Mouse (Mus musculus) kidney, adult 2 months (tissue): Measurements from ENCODE around the gene Bcs1l. TPM values are rescaled to one million over a fixed set of nuclear protein-coding genes. Genes with fewer than 3 reads are reported as not detected.

Experiments
- DNase-seq: peaks from one replicate; pipeline ENCODE4 v3.0.0; 2021
- H3K27ac ChIP-seq: fragments of 200-500 bp; 2 replicates; pipeline ENCODE4 v1.5.1; 2012; ENCODE audit warnings: low read depth, low read length, control low read depth, inconsistent platforms; ENCODE audit not compliant: insufficient read depth
- H3K27me3 ChIP-seq: fragments of 200-500 bp; replicated peaks from 2 replicates; pipeline ENCODE4 v1.6.1; 2012; ENCODE audit warnings: mild to moderate bottlenecking, moderate library complexity, low read length, inconsistent platforms; ENCODE audit not compliant: control insufficient read depth, insufficient read depth
- H3K36me3 ChIP-seq: fragments of 200-500 bp; 2 replicates; pipeline ENCODE4 v1.6.1; 2012; ENCODE audit warnings: mild to moderate bottlenecking, moderate library complexity, low read length, inconsistent platforms; ENCODE audit not compliant: control insufficient read depth, insufficient read depth
- H3K4me1 ChIP-seq: fragments of 200-500 bp; 2 replicates; pipeline ENCODE4 v1.6.1; 2011; ENCODE audit warnings: low read length; ENCODE audit not compliant: control insufficient read depth, insufficient read depth
- H3K4me3 ChIP-seq: fragments of 200-500 bp; 2 replicates; pipeline ENCODE4 v1.5.1; 2011; ENCODE audit warnings: mild to moderate bottlenecking, low read depth, low read length, control low read depth; ENCODE audit not compliant: insufficient read depth
- CTCF ChIP-seq: fragments of 200-500 bp; conservative IDR thresholded peaks from 2 replicates; pipeline ENCODE4 v1.5.1; 2011; ENCODE audit warnings: low read depth, mild to moderate bottlenecking, control low read depth, low read length, moderate library complexity, mixed read lengths; ENCODE audit not compliant: insufficient read depth, insufficient read length
- POLR2A ChIP-seq: fragments of 200-500 bp; IDR thresholded peaks from one replicate; pipeline ENCODE4 v1.6.1; 2011; ENCODE audit warnings: low read depth, low read length, control low read depth
- WGBS: fragments of 180-500 bp; shearing (Covaris S2); methylation state at CpG from one replicate; pipeline ENCODE4 v1.1.7; 2018; 5-methylcytosine and 5-hydroxymethylcytosine counted together
- polyA plus RNA-seq: library from polyadenylated mRNA; depleted of rRNA; stranded (reverse); fragments of >200 nt; gene quantifications from 2 replicates; pipeline ENCODE4 v1.2.3, GENCODE M21; 2012

Bcs1l gene
- polyA plus RNA-seq, 1 experiment, result 32.8 TPM

DNA sequence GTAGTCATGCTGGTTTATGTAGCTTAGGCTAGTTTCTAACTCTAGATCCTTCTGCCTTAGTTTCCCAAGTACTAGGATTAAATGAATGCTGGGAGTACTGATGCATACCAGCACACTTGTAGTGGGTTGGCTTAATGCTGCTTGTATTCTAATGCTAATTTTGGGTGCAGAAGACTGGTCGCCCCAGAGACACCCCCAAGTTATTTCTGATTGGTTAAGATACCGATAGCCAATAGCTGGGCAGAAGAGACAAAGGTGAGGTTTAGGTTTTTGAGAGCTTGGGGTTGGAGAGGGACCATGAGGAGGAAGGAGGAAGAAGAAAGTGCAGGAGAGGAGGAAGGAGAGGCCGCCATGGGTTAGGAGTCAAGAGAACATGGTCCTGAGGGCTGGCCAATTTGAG is 5.5 kb upstream of the Bcs1l start:
- 89% methylated on average over 3 of the region's 3 CpGs for WGBS
- H3K36me3 ChIP-seq, result peaks cover 1% of the 10 kb centered on the region; the same call in 1 of the 2 replicates
- no peak overlapping the region for H3K27ac ChIP-seq
- no peaks in the 10 kb centered on the region for H3K27me3 ChIP-seq
- H3K4me1 ChIP-seq, result peaks cover 4% of the 10 kb centered on the region; the same call in 1 of the 2 replicates
- DNase-seq, result no peak
- no peak overlapping the region for H3K4me3 ChIP-seq
- TF ChIP-seq CTCF, result no peak
- TF ChIP-seq POLR2A, result no peak

DNA sequence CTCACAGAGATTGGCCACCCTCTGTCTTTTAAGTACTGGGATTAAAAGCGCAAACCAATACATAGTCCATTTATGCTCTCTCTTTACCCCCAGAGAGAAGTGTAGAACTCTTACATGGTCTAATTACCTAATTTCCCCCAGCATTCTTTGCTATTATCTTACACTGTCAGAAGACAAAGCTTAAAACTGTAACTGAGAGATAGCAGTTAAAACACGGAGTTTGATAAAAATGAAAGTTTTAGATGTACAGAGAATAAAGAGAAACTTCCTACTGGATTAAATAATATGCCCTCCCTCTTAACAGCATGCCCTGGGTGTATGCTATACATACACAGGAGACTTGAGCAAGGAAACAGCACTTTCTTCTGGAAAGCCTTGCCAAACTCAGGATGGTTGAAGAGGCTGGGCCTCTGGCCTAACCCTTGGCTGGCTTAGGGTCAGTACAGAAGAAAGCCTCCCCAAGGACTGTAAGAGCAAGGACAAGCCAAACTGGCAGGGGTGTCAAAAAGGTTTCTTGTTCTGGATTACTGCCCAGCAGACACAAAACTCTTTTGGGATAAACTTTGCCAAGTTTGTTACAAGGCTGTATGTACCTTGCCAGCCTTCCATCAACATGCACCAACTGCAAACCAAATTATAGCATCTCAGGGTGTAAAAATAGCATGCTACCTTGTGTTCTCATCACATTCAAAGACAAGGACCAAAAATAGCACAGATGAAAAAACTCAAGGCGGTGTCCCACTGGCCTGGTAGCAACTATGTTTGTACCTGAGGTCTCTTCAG is 3.3 kb upstream of the Bcs1l start:
- no peak for DNase-seq
- TF ChIP-seq CTCF (no peak), POLR2A (no peak)
- WGBS, result 92% methylated on average over 3 of the region's 3 CpGs
- Histone ChIP-seq H3K4me1 (peaks cover 6% of the 10 kb centered on the region; the same call in 1 of the 2 replicates), H3K27ac (no peak overlapping the region), H3K4me3 (no peak overlapping the region), H3K27me3 (no peaks in the 10 kb centered on the region), H3K36me3 (no peaks in the 10 kb centered on the region; the same call in 1 of the 2 replicates)

DNA sequence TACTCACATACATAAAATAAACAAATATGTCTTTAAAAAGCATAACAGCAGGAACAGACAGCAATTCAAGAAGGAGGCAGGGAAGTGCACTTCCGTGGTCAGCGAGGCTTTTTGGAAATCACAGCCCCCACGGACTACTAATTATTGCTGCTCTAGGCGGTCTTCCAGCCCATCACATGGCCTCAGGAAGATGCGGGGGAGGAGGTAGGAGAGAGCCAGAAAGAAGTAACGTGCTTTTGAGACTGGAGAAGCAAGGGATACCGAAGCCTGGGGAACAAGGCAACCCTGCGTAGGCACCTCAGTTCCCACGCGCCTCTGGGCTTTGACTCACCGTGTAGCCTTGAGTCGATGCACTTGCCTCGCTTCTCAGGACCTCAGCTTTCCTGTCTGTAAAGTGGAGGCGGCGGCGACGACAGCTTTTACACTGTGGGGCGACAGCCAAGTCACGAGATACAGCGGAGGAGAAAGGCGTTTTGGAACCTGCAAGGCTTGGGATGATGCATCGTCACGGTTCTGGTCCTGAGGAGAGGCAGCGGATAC is 786 bp upstream of the Bcs1l start:
- H3K4me3 ChIP-seq, result peak overlapping the region; percentile 60
- under 1% methylated on average over 24 of the region's 24 CpGs for WGBS
- H3K27ac ChIP-seq, result peak overlapping the region; percentile 42
- H3K4me1 ChIP-seq, result peaks cover 6% of the 10 kb centered on the region; the same call in 1 of the 2 replicates
- H3K36me3 ChIP-seq, result no peaks in the 10 kb centered on the region; the same call in 1 of the 2 replicates
- TF ChIP-seq CTCF (no peak), POLR2A (no peak)
- no peaks in the 10 kb centered on the region for H3K27me3 ChIP-seq
- DNase-seq, result no peak

DNA sequence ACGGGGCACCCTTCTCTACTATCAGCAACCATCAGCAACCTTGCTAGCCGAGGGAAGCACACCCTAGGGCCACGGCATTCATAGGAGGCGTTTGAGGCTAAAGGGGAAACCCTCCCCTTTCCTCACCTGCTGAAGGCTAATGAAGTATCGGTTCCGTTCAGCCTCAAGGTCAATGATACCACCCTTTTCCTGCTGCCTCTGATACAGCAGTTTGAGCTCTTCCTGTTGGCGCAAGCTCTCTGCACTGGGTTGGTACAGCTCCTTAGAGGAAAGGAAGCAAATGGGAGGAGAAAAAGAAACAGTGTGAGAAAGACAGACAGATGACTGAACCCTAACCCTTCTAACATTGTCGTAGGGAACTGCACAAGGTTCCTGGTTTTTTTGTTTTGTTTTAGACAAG is 6.3 kb downstream of the Bcs1l start:
- Histone ChIP-seq H3K4me3 (no peak overlapping the region), H3K36me3 (peaks cover 4% of the 10 kb centered on the region), H3K4me1 (no peaks in the 10 kb centered on the region), H3K27ac (no peak overlapping the region), H3K27me3 (no peaks in the 10 kb centered on the region)
- 73% methylated on average over 8 of the region's 8 CpGs for WGBS
- no peak for TF ChIP-seq POLR2A
- TF ChIP-seq CTCF, result no peak
- peak; percentile 32 for DNase-seq

- TF ChIP-seq POLR2A (no peak), CTCF (no peak)
- H3K36me3 ChIP-seq, result no peaks in the 10 kb centered on the region
- 0 out of 2 replicates have a peak, but pooled peaks cover 3% of the 10 kb centered on the region for H3K4me1 ChIP-seq
- H3K4me3 ChIP-seq, result peak overlapping the region; percentile 75
- no peak for DNase-seq
- no peaks in the 10 kb centered on the region for H3K27me3 ChIP-seq
- peak overlapping the region; percentile 13; the same call in 1 of the 2 replicates for H3K27ac ChIP-seq
- WGBS, result 8% methylated on average over 26 of the region's 26 CpGs
Measured at GRCm38 (mm10) chr1:74600501-74601266, 12.6 kb downstream of the Bcs1l start.

- 8% methylated on average over 25 of the region's 25 CpGs for WGBS
- peak; percentile 82 for TF ChIP-seq POLR2A
- TF ChIP-seq CTCF, result no peak
- H3K36me3 ChIP-seq, result no peaks in the 10 kb centered on the region
- H3K27ac ChIP-seq, result peak within 1 kb of the TSS; percentile 13; the same call in 1 of the 2 replicates
- peak; percentile 92 for DNase-seq
- 0 out of 2 replicates have a peak, but pooled peaks cover 3% of the 10 kb centered on the region for H3K4me1 ChIP-seq
- H3K27me3 ChIP-seq, result no peaks in the 10 kb centered on the region
- H3K4me3 ChIP-seq, result peak within 1 kb of the TSS; percentile 75
Measured at GRCm38 (mm10) chr1:74601267-74601962, 13.3 kb downstream of the Bcs1l start, which contains the start of the genes Rnf25 and Stk36. Gene Rnf25 (minus strand): TSS chr1:74601397. Gene Stk36 (plus strand): TSS chr1:74601445.
